Mouse (Mus musculus): Measurements from ENCODE around the gene Mrvi1. TPM values are rescaled to one million over a fixed set of nuclear protein-coding genes. Genes with fewer than 3 reads are reported as not detected.
A peak's percentile ranks its signal among the peaks of the same experiment; 100 is the strongest.

Mrvi1 gene
- total RNA-seq (2017) = 3.4 and 7.0 TPM in 2 replicates

DNA sequence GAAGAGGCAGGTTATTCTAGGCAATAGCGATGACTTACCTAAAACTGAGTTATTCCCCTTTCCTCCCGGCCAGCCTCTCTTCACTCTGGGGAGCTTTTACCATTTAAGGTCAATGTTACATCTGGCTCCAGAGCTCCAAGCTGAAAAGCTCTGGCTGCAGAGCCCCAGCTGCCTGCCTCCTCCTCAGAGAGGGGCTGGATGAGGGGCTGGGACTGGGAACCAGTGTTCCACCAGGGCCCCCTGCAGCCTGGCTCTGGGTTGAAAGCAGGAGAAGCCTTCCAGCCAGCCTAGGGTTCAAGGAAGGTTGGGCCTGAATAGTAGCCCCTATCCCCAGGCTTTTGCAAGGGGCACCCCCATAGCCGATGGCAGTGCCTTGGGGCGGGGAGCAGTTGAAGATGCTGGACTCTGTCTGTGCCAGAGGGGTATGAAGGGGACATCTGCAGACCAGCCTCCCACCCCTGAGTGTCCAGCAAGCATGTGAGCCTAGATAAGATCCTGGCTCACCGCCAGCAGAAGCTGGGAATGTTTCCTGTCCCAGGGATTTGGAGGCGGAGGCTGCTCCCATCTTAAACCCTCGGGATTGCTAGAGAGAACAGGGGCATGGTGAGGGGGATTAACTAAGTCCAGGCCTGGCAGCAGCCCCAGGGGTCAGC, at the start of gene Mrvi1:
Gene Mrvi1, minus strand, starts transcription at position 409 of the 653 bp plus-strand sequence.
- no peak for ATAC-seq (replicated peaks; ENCODE audit: low read depth, poor library complexity, severe bottlenecking)

DNA sequence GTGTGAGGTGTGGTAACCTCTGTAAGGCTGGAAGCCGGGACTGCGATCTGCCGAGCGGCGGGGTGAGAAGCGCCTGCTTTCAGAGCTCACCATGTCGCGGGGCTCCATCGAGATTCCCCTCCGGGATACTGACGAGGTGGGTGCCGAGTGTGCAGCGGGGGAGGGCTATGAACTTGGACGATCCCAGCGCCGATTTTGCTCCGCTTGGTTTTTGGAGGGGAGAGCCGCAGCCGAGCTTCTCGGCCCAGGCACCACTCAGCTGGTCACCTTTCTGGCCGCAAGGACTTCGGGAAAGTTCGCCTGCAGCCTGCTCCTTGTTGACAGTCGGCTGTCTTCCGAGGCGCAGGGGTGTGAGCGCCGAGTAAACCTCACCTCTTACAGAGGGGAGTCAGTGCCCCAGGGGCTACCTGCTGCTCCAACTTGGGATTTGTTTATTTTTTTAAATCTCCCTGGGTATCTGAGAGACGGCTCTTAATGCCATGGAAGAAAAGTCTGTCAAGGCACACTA, 46.8 kb upstream of the Mrvi1 start:
- ATAC-seq (replicated peaks; ENCODE audit: low read depth, poor library complexity, severe bottlenecking) = no peak

DNA sequence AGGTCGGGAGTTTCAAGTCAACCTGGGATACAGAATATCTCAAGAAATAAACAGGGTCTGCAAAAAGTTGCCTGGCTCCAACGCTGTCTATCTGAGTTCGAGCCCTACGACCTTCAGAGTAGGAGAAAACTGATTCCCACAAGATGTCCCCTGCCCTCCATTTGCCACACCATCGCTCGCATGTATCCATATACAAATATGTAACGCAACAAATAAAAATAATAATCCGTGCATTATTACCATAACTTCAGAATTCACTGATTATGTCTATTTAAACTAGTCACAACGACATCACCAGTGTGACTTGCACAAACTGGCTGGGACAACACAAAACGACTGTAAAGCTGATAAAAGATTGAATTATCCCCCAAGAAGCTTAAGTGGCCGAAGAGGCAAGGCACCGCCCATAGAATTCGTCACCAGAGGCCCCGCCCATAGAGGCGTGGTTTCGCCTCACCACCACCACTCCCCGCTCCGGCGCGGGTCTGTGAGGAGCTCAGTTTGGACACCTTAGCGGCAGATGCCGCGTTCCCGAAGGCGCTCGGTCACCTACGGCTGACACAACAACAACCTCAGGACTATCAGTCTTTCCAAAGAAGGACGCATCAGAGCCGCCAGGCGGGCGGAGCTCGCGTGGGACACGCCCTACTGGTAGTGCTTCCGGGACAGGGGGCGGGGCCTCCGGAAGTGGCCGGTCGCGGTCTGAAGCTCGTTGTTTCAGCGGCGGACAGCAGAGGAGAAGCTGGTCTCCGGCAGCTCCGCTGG, 46.2 kb upstream of the Mrvi1 start, which contains the start of gene Ctr9:
Gene Ctr9, plus strand, starts transcription at position 671 of the 765 bp plus-strand sequence.
- ATAC-seq (replicated peaks; ENCODE audit: low read depth, poor library complexity, severe bottlenecking) = peak; percentile 93

DNA sequence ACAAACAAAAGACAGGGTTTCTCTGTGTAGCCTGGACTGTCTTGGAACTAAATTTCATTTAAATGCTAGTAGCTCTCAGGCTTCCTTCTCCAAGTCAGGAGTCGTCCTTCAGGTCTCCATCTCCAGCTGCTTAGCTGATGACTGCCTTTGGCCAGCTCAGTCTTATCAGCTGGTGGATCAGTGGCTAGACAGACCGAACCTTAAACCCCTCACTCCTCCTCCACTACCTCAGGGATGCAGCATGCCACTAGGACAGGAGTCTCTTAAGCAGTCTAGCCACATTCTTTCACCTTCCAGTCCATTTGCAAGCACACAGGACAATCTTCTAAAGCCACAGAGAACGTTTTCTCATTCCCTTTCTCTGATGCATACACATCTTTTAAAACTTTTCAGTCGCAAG, 42.7 kb upstream of the Mrvi1 start:
- no peak for ATAC-seq (replicated peaks; ENCODE audit: low read depth, poor library complexity, severe bottlenecking)

DNA sequence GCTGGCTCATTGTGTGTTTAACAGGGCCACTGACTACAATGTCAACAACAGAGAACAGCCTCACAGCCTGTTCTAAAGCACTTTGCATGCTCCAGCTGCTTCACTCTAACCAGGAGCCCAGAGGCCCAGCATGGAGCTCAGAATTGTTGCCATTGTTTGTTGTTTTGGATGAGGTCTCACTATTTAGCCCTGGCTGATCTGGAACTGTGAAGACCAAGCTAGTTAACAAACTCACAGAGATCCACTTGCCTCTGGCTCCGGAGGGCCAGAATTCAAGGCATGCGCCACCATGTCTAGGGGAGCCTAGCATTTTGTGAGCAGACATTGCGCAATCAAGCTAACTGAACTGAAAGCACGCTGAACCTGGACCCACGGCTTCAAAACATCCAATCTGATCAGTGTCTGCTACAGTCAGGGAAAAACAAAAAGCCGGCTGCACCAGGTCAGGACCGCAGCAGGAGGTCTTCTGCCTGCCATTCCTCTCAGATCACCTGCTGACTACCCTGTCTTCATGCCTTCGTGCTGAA, 41.9 kb upstream of the Mrvi1 start:
- ATAC-seq (replicated peaks; ENCODE audit: low read depth, poor library complexity, severe bottlenecking) = no peak

- ATAC-seq (replicated peaks; ENCODE audit: low read depth, poor library complexity, severe bottlenecking) = no peak
Observed at GRCm38 (mm10) chr7:111020814-111021213, 38.6 kb upstream of the Mrvi1 start.

DNA sequence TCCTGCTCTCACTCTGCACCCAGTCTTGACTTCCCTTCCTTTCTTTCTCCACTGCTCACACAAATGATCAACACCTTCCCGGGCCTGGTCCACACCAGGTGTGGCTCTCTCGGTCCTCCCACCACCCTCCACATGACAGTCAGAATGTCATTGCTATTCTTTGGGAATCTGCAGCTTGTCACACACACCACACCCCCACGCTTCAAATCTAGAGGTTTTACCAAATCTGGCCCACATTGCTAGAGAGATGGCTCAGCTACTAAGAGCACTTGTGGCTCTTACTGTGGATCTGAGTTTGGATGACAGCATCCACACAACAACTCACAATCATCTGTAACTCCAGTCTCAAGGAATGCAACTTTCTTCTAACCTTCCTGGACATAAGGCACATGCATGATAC, 34.7 kb upstream of the Mrvi1 start:
- no peak for ATAC-seq (replicated peaks; ENCODE audit: low read depth, poor library complexity, severe bottlenecking)

GRCm38 (mm10) chr7:111015731-111016130, 33.5 kb upstream of the Mrvi1 start:
- no peak for ATAC-seq (replicated peaks; ENCODE audit: low read depth, poor library complexity, severe bottlenecking)

- ATAC-seq (replicated peaks; ENCODE audit: low read depth, poor library complexity, severe bottlenecking) = peak; percentile 92
Observed at GRCm38 (mm10) chr7:111014893-111015292, 32.6 kb upstream of the Mrvi1 start.

DNA sequence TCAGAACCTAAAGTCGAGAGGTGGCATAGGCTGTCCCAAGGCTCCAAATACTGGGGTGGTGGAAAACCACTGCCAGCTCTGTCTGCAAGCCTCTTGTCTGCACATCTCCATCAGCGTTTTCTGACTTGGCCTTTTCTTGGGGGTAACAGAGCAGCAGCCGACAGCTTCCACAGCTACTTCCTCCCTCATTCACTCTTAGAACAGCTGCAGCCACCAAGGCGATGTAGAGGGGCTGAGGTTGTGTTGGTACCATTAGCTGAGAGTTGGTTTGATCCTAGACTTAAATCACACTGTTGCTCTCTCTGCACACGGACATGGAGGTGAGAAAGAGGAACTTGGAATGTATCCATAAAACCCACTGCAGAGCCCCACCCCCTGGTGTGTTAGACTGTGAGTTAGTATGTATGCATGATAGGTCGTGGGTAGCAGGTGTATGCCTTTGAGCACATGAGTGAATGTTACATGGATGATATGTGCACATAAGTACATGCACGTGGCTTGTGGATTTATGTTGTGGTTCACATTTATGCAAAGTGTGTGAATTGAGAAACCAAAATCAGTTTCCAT, 31.9 kb upstream of the Mrvi1 start:
- ATAC-seq (replicated peaks; ENCODE audit: low read depth, poor library complexity, severe bottlenecking) = peak; percentile 72

GRCm38 (mm10) chr7:111004136-111004840, 22.0 kb upstream of the Mrvi1 start:
- peak; percentile 97 for ATAC-seq (replicated peaks; ENCODE audit: low read depth, poor library complexity, severe bottlenecking)

- peak; percentile 30 for ATAC-seq (replicated peaks; ENCODE audit: low read depth, poor library complexity, severe bottlenecking)
Observed at GRCm38 (mm10) chr7:110998887-110999827, 16.9 kb upstream of the Mrvi1 start.

- no peak for ATAC-seq (replicated peaks; ENCODE audit: low read depth, poor library complexity, severe bottlenecking)
Observed at GRCm38 (mm10) chr7:110991221-110991494, 8.9 kb upstream of the Mrvi1 start.

- peak; percentile 45; the same call in 1 of the 2 replicates for ATAC-seq (replicated peaks; ENCODE audit: low read depth, poor library complexity, severe bottlenecking)
Observed at GRCm38 (mm10) chr7:110990356-110991220, 8.3 kb upstream of the Mrvi1 start.

DNA sequence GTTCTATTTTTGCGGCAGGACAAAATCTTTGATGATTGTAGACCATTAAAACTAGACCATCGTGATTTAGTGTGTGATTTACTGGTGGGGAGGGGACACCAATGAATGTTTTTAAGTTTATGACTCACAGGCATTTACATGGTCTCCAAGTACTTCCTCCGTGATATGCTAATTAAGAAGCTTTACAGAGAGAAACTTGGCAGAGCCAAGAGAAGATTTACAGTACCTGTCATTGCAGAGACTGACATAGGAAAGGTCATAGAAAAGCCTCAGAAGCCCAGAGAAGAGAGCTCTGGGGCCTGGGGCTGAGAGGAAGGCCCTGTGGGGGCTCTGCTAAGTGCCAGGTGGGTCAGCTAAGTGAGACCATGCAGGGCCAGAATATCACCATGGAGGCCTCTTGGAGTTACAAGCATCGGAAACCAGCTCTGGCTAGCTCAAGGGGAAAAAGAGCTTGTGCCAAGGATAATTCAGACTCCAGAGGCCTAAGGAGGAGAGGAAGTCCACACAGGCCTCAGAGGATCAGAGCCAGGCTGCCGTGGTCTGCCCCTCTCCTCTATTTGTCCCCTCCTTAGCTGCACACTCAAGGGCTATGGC, 7.1 kb upstream of the Mrvi1 start:
- peak; percentile 27; the same call in 1 of the 2 replicates for ATAC-seq (replicated peaks; ENCODE audit: low read depth, poor library complexity, severe bottlenecking)

DNA sequence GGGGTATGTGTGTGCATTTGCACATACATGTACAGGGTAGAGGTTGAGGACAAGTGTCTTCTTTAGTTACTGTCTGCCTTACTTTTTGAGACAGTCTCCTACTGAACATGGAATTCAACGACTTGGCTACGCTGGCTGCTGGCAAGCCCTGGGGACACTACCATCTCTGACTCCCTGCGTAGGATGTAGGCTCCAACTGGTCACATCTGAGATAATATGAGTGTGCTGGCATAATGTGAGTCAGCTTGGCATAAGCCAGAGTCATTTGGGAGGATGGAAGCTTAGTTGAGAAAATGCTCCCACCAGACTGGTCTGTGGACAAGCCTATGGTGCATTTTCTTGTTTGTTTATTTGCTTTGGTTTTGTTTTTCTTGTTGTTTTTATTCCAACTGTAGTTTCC, 5.8 kb upstream of the Mrvi1 start:
- no peak for ATAC-seq (replicated peaks; ENCODE audit: low read depth, poor library complexity, severe bottlenecking)

- no peak for ATAC-seq (replicated peaks; ENCODE audit: low read depth, poor library complexity, severe bottlenecking)
Observed at GRCm38 (mm10) chr7:110985581-110986265, 3.5 kb upstream of the Mrvi1 start.

All from common myeloid progenitor, adult 5-6 weeks (primary cell).